Mouse (Mus musculus) CH12.LX (cell line): ENCODE data around the gene Fbxl18. TPM values are rescaled to one million over a fixed set of nuclear protein-coding genes. Genes with fewer than 3 reads are reported as not detected.
"Not testable (repeated sequence)": the region's sequence is repeated elsewhere in the genome, so short reads cannot be mapped to it uniquely, and the experiment has no call there.

ENCODE experiments used
- DNase-seq: peaks from one replicate; pipeline ENCODE4 v3.0.0-alpha.2; 2013; ENCODE audit errors: extremely low read depth
- H3K27ac ChIP-seq: 2 replicates; pipeline ENCODE4 v1.5.1; 2012; ENCODE audit warnings: low read depth, mild to moderate bottlenecking, control low read depth, moderate library complexity; ENCODE audit not compliant: insufficient read depth
- H3K27me3 ChIP-seq: replicated peaks from 2 replicates; pipeline ENCODE3; 2012; ENCODE audit warnings: inconsistent platforms
- H3K36me3 ChIP-seq, 2 experiments: replicated peaks in 1 of 2; 2 replicates each; pipeline versions ENCODE3 to v1.6.1; 2012; ENCODE audit warnings: inconsistent platforms in 1 of 2, low read length in 1 of 2, mild to moderate bottlenecking in 1 of 2, mixed read lengths in 1 of 2, moderate library complexity in 1 of 2; ENCODE audit not compliant: control insufficient read depth in 1 of 2, insufficient read depth in 1 of 2
- H3K4me1 ChIP-seq, 2 experiments: 2 replicates each; pipeline ENCODE4 v1.6.1; 2012; ENCODE audit warnings: inconsistent platforms in 1 of 2, moderate library complexity in 1 of 2; ENCODE audit not compliant: insufficient read depth in 2 of 2, control insufficient read depth in 1 of 2
- H3K4me2 ChIP-seq: 2 replicates; pipeline ENCODE4 v1.6.1; 2012; ENCODE audit warnings: low read depth, mild to moderate bottlenecking, control low read depth; ENCODE audit not compliant: poor library complexity, insufficient read depth, severe bottlenecking
- H3K4me3 ChIP-seq, 3 experiments: fragments of 150-350 bp in 1 of 3; sonication (generic) in 1 of 3; replicated peaks in 1 of 3; 2 replicates each; pipeline versions ENCODE3 to v1.5.1; 2011 to 2012; ENCODE audit warnings: low read depth in 2 of 3, low read length in 2 of 3, mild to moderate bottlenecking in 2 of 3, moderate library complexity in 2 of 3, control low read depth in 1 of 3, improper control_type of control experiment in 1 of 3, inconsistent platforms in 1 of 3, mixed read lengths in 1 of 3; ENCODE audit not compliant: poor library complexity in 1 of 3
- H3K79me2 ChIP-seq: replicated peaks from 2 replicates; pipeline ENCODE4 v1.6.1; 2012; ENCODE audit warnings: mild to moderate bottlenecking, moderate library complexity; ENCODE audit not compliant: control insufficient read depth, poor library complexity, insufficient read depth, severe bottlenecking; ENCODE audit errors: extremely low read depth
- H3K9ac ChIP-seq: 2 replicates; pipeline ENCODE4 v1.6.1; 2012; ENCODE audit warnings: low read depth, mild to moderate bottlenecking, control low read depth, moderate library complexity; ENCODE audit not compliant: insufficient read depth
- H3K9me3 ChIP-seq: replicated peaks from 2 replicates; pipeline ENCODE3; 2012; ENCODE audit warnings: low read length, inconsistent platforms, mixed read lengths
- CTCF ChIP-seq, 2 experiments: IDR thresholded peaks in 1 of 2; conservative IDR thresholded peaks in 1 of 2; 2 replicates each; pipeline ENCODE4 v1.5.1; 2011 to 2012; ENCODE audit warnings: low read depth in 2 of 2, low read length in 2 of 2, improper control_type of control experiment in 1 of 2, inconsistent platforms in 1 of 2, mild to moderate bottlenecking in 1 of 2, moderate library complexity in 1 of 2
- MYC ChIP-seq: IDR thresholded peaks from 2 replicates; pipeline ENCODE4 v1.6.1; 2011; ENCODE audit warnings: low read depth, mild to moderate bottlenecking, improper control_type of control experiment, low read length
- NRF1 ChIP-seq: IDR thresholded peaks from 2 replicates; pipeline ENCODE4 v1.6.1; 2014; ENCODE audit warnings: low read depth, mild to moderate bottlenecking, inconsistent platforms, low read length, improper control_type of control experiment, moderate library complexity
- RAD21 ChIP-seq: IDR thresholded peaks from 2 replicates; pipeline ENCODE4 v1.6.1; 2011; ENCODE audit warnings: low read depth, mild to moderate bottlenecking, low read length, improper control_type of control experiment, moderate library complexity
- RCOR1 ChIP-seq: conservative IDR thresholded peaks from 2 replicates; pipeline ENCODE4 v1.6.1; 2012; ENCODE audit warnings: low read depth, mild to moderate bottlenecking, inconsistent platforms, low read length, improper control_type of control experiment
- SMC3 ChIP-seq: IDR thresholded peaks from 2 replicates; pipeline ENCODE4 v1.6.1; 2011; ENCODE audit warnings: low read depth, low read length, improper control_type of control experiment
- TCF12 ChIP-seq: IDR thresholded peaks from 2 replicates; pipeline ENCODE4 v1.6.1; 2014; ENCODE audit warnings: low read depth, mild to moderate bottlenecking, inconsistent platforms, low read length, improper control_type of control experiment
- UBTF ChIP-seq: IDR thresholded peaks from 2 replicates; pipeline ENCODE4 v1.6.1; 2012; ENCODE audit warnings: low read depth, mild to moderate bottlenecking, inconsistent platforms, low read length, improper control_type of control experiment, moderate library complexity
- USF1 ChIP-seq: IDR thresholded peaks from 2 replicates; pipeline ENCODE4 v1.6.1; 2014; ENCODE audit warnings: low read depth, mild to moderate bottlenecking, inconsistent platforms, low read length, improper control_type of control experiment
- ZKSCAN1 ChIP-seq: IDR thresholded peaks from 2 replicates; pipeline ENCODE4 v1.6.1; 2012; ENCODE audit warnings: low read depth, inconsistent platforms, low read length, improper control_type of control experiment, borderline replicate concordance
- ZMIZ1 ChIP-seq: IDR thresholded peaks from 2 replicates; pipeline ENCODE4 v1.6.1; 2012; ENCODE audit warnings: low read depth, mild to moderate bottlenecking, inconsistent platforms, low read length, improper control_type of control experiment
- dilution Hi-C: fragments of 300-500 bp; cut with MboI; formaldehyde crosslinking; loops from 2 replicates; pipeline ENCODE4 v1.14.3; 2020; ENCODE audit warnings: low sequenced_read_pairs; ENCODE audit not compliant: extremely low pct_unique_long_range_greater_than_20kb, extremely low pct_ligation_motif_present
- in situ Hi-C: fragments of 300-500 bp; cut with MboI; formaldehyde crosslinking; loops from 3 replicates; pipeline ENCODE4 v1.14.3; 2019; ENCODE audit warnings: low sequenced_read_pairs, low pct_ligation_motif_present, low pct_unique_long_range_greater_than_20kb, mixed read lengths
- polyA plus RNA-seq: library from polyadenylated mRNA; unstranded; fragments of >175 nt; gene quantifications from 2 replicates; pipeline ENCODE4 v1.2.1, GENCODE M21; 2012; ENCODE audit warnings: low read depth; ENCODE audit not compliant: insufficient read length
- total RNA-seq, 2 experiments: library from RNA; depleted of rRNA; stranded (reverse); fragments of 300-350 nt in 1 of 2; fragments of >200 nt in 1 of 2; gene quantifications; 2 replicates each; pipeline ENCODE4 v1.2.3; 2012 to 2014

Gene Fbxl18
- total and polyA plus RNA-seq, 3 experiments: 3.7 to 6.4 (median 5.5) TPM

DNA sequence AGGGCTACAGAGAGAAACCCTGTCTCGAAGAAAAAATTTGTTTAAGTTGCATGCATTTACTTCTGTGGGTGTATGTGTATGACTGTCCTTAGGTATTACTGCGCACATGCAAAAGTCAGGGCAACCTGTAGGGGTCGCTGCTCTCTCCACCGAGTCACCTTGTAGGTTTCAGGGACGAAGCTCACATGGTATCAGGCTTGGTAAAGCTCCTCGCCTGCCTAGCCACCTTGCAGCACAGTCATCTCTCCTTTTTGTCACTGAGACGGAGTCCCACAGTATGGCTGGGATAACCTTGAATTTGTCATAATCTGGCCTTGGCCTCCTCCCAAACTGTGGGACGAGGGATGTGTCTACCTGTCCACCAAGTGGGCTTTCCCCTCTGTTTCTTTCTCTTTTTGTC is 50.8 kb downstream of the Fbxl18 start:
- Histone ChIP-seq H3K79me2 (no peaks in the 10 kb centered on the region), H3K36me3 (no peaks in the 10 kb centered on the region), H3K9me3 (no peaks in the 10 kb centered on the region), H3K4me1 (peaks cover 3 to 5% of the 10 kb centered on the region in 2 experiments; a peak in 2 of 4 replicates), H3K27ac (no peak overlapping the region), H3K4me2 (no peak overlapping the region), H3K4me3 (no peak overlapping the region), H3K27me3 (no peaks in the 10 kb centered on the region), H3K9ac (no peak overlapping the region)
- in situ Hi-C loops: no loop called here
- TF ChIP-seq CTCF (conservative IDR thresholded peaks at IDR 0.05 in 1 of 2, IDR thresholded peaks at IDR 0.05 in 1 of 2; ENCODE audit: low read depth in 2 of 2, low read length in 2 of 2) (peak; percentile 55 to 66), RAD21 (peak; percentile 1), ZMIZ1 (no peak)
- DNase-seq: no peak
- dilution Hi-C loops: no loop called here

DNA sequence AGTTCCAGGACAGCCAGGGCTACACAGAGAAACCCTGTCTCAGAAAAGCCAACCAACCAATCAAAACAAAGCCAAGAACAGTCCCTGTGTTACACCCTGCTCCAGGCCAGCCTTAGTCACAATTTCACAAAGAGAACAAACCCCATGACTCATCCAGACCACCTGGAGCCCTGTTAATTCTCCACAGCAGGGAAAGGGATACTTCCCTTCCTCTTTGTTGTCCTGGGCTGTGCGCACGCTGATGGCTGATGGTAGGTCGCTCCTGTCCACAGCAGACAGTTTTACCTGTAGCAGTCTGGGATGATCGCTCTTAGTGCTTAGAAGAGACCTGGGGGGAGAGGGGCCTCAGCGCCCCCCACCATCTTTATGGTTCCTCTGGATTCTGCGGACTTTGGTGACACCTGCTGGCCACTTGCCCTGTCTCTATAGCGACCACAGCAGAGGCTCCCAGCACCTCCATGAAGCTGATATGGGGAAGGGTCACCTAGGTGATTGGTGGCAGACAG is 53.0 kb downstream of the Fbxl18 start:
- Histone ChIP-seq H3K4me2 (no peak overlapping the region), H3K27ac (no peak overlapping the region), H3K27me3 (peaks cover 2% of the 10 kb centered on the region), H3K4me3 (no peak overlapping the region), H3K9me3 (no peaks in the 10 kb centered on the region), H3K9ac (no peak overlapping the region), H3K4me1 (no peaks in the 10 kb centered on the region), H3K36me3 (no peaks in the 10 kb centered on the region), H3K79me2 (no peaks in the 10 kb centered on the region)
- DNase-seq: no peak
- in situ Hi-C loops (no loop called here), dilution Hi-C loops (no loop called here)
- TF ChIP-seq SMC3 (peak; percentile 70), RAD21 (peak; percentile 75), NRF1 (no peak), CTCF (conservative IDR thresholded peaks at IDR 0.05 in 1 of 2, IDR thresholded peaks at IDR 0.05 in 1 of 2; ENCODE audit: low read depth in 2 of 2, low read length in 2 of 2) (peak in 1 of 2 experiments; percentile 76; a peak in 2 of 4 replicates), UBTF (no peak)

DNA sequence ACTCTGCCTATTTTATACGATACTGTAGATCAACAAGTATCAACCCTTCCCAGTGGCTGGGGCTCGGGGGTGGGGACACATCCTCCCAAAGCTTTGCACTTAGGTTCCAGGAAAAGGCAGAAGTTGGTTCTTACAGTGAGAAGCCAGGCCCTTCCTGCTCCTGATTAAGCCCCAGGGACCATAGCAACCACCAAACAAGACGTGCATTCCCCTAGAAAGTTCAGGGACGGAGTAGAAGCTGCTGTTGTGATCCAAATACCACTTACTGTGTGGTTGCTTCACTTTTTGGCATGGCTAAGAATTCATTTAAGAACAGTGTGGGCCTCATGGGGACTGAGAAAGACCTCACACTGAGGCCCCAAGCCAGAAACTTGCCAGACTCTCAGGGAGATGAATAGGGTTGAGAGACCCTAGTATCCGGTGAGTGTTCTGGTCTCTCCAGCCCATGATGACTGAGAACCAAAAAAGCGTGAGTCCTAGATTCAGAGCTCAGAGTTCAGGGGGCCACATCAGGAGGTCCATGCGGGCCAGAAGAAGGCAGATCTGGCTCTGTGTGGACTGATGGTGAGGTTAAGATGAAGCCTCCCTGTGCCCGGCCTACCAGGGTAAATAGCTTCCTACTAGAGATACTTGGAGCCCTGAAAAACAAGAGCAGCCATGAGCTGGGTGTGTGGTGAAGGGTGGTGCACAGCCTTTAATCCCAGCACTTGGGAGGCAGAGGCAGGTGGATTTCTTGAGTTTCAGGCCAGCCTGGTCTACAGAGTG is 53.7 kb downstream of the Fbxl18 start:
- Histone ChIP-seq H3K4me1 (no peaks in the 10 kb centered on the region), H3K9me3 (no peaks in the 10 kb centered on the region), H3K4me3 (no peak overlapping the region), H3K27ac (no peak overlapping the region), H3K79me2 (no peaks in the 10 kb centered on the region), H3K4me2 (no peak overlapping the region), H3K27me3 (peaks cover 2% of the 10 kb centered on the region), H3K36me3 (no peaks in the 10 kb centered on the region), H3K9ac (no peak overlapping the region)
- DNase-seq: no peak
- in situ Hi-C loops: no loop called here
- TF ChIP-seq RCOR1 (no peak), USF1 (no peak), MYC (no peak), ZKSCAN1 (no peak), TCF12 (no peak)
- dilution Hi-C loops: no loop called here

DNA sequence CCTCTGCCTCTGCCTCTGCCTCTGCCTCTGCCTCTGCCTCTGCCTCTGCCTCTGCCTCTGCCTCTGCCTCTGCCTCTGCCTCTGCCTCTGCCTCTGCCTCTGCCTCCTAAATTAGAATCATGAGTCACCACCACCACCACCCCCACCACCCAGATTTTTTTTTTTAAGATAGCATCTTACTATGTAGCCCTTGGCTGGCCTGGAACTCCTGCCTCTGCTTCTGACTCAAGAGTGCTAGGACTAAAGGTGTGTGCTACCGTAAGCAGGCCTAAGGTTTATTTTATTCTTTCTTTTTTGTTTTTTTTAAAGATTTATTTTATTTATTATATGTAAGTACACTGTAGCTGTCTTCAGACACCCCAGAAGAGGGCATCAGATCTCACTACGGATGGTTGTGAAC is 57.8 kb downstream of the Fbxl18 start:
- H3K4me1 ChIP-seq, H3K27ac ChIP-seq, H3K9ac ChIP-seq, H3K27me3 ChIP-seq, H3K4me3 ChIP-seq, DNase-seq, H3K79me2 ChIP-seq, H3K9me3 ChIP-seq, dilution Hi-C loops, H3K4me2 ChIP-seq, H3K36me3 ChIP-seq: not testable (repeated sequence)
- in situ Hi-C loops: loop anchor here (5.0 kb wide), 1 partner anchor 35 kb away; no protein-coding TSS in a partner anchor
